Mouse (Mus musculus): ENCODE measurements at regions not wholly inside any gene's neighbourhood (a gene's known extent, or its start where the extent isn't known, plus 50 kb on each side); places are given as distances from the start of the nearest gene placed in this dataset.
A peak's percentile ranks its signal among the peaks of the same experiment; 100 is the strongest.

- DNase-seq, result no peak
Measured at GRCm38 (mm10) chr15:62466856-62467255, 1378.1 kb downstream of the Gsdmc2 start.

- no peak for DNase-seq
Measured at GRCm38 (mm10) chr15:62465026-62465839, 1379.7 kb downstream of the Gsdmc2 start.

- DNase-seq, result peak; percentile 70 to 82
Measured at GRCm38 (mm10) chr15:62462698-62463097, 1382.3 kb downstream of the Gsdmc2 start.

GRCm38 (mm10) chr15:62461398-62462051 lies 1383.5 kb downstream of the Gsdmc2 start:
- no peak for DNase-seq

- no peak for DNase-seq
Measured at GRCm38 (mm10) chr15:62460724-62461123, 1384.3 kb downstream of the Gsdmc2 start.

GRCm38 (mm10) chr15:62460026-62460607 lies 1384.9 kb downstream of the Gsdmc2 start:
- no peak for DNase-seq

DNA sequence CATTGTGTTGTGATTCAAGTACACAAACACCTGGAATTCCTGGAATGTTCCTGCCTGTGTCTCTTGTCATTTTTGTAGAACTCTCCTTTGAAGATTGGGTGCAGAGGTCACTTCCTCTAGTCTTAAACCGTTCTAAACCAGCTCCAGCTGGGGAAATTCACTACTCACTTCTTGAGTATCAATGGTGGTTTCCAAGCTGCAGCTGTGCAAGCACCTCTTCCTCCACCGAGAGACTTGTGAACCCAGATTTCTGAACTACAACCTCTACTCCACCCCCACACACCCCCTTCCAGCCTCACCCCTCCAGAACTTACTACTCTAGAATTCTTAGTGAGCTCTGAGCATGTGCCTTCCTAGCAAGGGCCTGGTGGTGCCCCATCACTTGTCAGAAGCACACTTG lies 1387.0 kb downstream of the Gsdmc2 start:
- no peak for DNase-seq

DNA sequence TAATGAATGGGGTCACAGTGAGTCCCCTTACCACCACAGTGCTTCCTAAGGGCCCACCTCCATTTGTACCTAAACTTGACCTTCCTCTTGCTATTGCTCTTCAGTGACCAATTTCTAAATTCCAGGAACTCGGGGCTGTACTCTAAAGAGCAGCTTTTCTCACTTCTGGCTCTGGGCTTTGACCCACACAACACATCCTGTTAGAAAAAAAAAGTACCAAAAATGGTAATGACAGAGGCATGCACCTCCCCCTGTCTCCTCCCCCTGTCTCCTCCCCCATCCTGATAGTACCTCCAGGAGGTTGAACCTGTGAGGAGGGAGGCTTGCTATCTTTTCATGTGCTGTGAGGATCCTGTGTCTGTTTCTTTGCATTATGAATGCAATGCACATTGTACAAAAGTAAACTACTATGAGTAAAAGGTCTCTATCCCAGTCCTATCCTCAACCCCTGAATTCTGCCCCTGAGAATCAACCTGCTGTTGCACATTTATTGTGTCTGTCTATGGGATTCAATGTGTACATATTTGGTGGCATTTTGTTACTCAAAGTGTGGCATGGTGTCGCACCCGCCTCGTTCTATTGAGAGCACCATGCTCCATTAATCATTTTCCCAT lies 1387.8 kb downstream of the Gsdmc2 start:
- no peak for DNase-seq

DNA sequence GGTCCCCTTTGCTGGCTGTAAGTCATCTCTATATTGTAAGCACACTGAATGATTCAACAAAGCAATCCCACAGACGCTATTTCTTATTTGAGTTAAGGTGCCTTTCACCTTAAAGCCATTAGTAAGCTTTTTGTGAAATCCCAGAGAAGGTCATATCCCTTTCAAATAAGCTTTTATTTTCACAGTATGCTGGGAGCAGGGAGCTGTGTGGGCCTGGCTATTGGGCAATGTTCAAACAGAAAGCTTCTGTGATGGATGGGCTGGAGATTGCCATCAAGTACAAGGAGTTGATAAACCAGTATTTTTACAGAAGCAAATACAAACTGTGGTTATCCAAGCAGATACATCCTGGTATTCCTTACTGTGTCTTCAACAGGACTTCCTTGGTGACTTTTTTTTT lies 1389.0 kb downstream of the Gsdmc2 start:
- no peak for DNase-seq

DNA sequence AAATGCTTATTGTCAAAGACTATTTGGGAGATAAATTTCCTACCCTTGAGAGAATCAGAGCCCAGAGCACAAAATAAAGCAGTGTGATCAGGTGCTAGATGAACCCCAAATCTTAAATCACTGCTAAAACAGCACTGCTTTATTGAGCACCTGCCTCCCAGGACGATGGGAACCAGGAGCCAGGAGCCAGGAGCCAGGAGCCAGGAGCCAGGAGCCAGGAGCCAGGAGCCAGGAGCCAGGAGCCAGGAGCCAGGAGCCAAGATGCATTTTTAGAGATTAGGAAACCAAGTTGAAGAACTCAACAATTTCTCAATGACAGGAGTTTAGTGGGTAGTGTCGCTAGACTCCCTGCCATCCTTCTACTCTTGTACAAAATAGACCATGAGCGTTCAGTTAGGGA lies 1396.9 kb downstream of the Gsdmc2 start:
- peak; percentile 42 to 57 for DNase-seq

DNA sequence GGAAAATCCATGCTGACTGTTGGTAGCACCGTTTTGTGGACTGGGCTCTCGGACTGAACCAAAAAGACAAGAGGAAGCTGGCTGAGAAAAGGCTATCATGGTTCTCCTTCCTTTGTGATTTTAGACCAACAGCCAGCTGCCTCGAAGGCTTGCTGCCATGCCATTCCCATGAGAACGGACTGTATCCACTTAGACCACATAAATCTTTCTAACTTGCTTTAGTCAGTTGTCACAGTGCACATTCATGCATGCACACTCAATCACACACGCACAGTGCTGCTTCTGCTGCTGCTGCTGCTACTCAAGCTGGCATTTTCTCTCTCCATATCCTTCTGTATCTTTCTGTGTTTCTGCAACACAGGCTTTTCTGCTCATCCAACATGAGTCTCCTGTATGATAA lies 1405.8 kb downstream of the Gsdmc2 start:
- no peak for DNase-seq

DNA sequence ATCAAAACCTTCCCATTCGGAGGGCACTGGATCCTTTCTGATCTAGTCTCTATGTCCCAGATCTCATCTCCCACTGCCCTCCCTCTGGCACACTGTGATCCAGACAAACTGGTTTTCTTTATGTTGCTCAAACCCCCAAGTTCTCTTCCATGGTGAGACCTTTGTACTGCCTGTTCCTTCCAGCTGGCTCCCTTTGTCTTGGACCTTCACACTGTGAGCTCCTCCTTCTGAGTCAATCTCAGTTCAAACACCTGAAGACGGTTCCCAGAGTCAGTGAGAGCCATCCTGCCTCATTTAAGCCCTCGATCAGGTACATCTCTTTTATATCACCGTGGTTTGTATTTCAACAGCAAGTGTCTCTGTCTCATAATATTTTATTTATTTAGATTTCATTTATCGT lies 1408.3 kb downstream of the Gsdmc2 start:
- no peak for DNase-seq

- no peak for DNase-seq
Measured at GRCm38 (mm10) chr15:62435141-62435680, 1409.8 kb downstream of the Gsdmc2 start.

DNA sequence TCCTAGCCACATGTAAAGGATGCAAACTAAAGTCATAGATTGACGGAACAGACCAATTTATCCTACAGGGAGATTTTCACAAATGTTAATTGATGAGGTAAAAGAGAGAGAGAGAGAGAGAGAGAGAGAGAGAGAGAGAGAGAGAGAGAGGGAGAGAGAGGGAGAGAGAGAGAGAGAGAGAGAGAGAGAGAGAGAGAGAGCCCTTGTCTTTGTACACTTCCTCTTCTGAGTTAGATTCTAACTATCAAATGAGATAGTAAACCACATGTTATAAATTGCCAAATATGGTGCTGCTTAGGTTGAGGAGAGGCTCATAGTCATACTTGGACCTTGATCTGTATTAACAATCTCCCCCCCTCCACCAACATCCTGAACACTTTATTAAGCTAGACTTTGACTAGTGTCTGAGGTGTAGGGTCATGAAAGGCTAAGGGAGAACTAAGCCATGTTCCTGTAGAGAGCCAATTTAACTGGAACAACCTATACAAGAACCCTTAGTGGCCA lies 1412.2 kb downstream of the Gsdmc2 start:
- no peak for DNase-seq

DNA sequence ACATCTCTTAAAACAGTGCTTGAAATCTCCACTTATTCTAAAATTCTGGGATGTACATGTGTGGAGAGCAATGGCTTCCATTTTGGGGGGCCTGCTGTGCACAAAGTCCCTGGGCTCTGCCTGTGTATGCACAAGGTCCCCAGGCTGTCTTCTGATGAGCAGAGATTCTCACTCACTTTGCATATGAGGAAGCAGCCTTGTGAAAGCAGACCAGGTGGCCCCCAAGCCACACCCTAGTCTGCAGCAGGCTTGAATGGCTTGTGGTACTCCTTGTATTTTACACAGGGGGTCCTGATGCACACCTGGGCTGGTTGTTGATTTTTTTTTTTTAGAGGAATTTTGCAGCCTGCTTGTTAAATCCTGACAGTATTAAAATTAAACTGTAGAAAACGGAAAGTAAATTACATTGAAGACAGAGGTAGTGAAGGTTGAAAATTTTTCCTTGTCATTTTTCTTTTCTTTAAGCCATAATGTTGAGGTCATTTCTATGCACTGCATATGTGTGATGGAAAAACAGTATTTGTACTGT lies 1413.8 kb downstream of the Gsdmc2 start:
- DNase-seq, result no peak

DNA sequence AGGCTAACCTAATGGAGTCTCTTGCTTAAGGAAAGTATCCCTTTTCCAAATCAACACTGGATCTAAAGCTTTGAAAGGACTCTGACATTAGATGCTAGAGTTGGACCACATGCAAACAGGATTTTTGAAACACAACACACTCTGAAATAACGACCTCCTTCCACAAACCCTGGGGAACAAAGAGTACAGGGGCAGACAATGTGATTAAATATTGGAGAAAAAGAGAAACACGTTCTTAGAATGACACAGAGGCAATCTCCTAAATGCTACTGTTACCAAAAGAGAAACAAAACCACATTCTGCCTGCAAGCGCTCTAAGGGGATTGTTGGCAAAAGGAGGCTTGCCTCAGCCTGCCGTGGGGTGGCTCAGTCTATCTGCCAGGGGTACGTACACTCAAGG lies 1422.0 kb downstream of the Gsdmc2 start:
- no peak for DNase-seq

DNA sequence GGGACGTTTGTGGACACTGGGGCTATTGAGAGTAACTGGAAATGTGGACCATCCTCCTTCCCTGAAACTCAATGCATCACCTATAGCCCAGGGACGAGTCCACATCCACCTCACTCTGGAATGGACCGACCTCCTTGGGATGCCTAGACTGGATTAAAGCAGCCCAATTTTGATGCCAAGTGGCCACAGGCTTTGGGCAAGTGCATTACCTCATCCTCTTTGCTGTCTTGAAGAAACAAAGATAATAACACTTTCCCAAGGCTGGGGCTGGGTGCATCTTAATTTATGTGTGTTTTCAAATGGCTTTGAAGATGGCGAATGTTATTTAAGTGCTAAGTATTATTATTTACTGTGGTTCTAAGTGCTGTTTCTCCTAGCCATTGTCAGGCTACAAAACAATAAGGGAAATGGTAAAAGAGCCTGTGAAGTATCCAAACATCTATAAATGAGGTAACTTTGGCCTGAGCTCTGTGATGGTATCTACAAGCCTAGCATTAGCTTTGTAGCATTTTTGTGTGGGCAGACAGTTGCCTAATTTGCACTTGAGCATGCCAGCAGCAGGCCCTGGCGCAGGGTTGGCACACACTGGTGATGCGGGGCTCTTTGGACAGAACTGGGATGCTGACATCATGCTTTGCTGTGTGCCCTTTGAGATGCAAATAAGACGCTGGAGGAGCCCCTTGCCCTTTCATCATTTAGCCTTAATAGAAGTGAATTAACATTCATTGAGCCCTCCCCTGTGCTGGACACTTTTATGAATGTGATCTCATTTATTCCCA lies 1423.7 kb downstream of the Gsdmc2 start:
- peak in 1 of 2 experiments; percentile 3 for DNase-seq

DNA sequence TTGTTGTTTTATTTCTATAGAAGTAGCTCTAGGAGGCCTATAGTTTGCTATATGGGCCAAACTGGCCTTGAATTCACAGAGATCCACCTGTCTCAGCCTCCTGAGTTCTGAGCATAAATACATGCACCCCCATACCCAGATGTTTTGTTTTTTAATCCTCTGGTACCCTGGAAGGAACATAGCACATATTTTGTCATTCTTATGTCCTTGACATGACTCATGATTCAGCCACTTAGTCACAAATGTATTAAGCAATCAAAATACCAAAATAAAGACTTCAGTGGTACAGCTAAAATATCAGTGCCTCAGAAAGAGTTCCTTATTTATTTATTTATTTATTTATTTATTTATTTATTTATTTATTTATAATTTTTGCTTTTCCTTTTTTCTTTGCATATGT lies 1428.3 kb downstream of the Gsdmc2 start:
- no peak for DNase-seq

DNA sequence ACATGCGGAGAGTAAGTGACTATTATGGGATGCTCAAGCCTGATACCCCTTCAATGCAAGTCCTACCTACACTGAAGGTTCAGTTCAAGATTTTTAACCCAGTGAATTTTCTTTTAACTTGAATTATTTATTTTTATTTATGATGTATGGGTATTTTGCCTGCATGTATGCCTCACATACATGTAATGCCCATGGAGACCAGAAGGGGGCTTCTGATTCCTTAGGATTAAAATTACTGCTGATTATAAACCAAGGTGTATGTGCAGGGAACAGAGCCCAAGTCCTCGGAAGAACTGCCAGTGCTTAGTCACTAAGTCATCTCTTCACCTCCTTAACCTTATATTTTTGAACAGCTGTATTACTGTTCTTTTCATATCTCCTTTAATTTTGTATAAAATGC lies 1431.3 kb downstream of the Gsdmc2 start:
- no peak for DNase-seq

GRCm38 (mm10) chr15:62402142-62402541 lies 1442.8 kb downstream of the Gsdmc2 start:
- DNase-seq, result no peak

GRCm38 (mm10) chr15:62400984-62401609 lies 1443.9 kb downstream of the Gsdmc2 start:
- no peak for DNase-seq

- no peak for DNase-seq
Measured at GRCm38 (mm10) chr15:62399381-62399780, 1445.6 kb downstream of the Gsdmc2 start.

Data from cerebellum, postnatal 25 days (tissue).